ENCODE assay signal across 21 mouse cellular contexts in the genomic region with DNA sequence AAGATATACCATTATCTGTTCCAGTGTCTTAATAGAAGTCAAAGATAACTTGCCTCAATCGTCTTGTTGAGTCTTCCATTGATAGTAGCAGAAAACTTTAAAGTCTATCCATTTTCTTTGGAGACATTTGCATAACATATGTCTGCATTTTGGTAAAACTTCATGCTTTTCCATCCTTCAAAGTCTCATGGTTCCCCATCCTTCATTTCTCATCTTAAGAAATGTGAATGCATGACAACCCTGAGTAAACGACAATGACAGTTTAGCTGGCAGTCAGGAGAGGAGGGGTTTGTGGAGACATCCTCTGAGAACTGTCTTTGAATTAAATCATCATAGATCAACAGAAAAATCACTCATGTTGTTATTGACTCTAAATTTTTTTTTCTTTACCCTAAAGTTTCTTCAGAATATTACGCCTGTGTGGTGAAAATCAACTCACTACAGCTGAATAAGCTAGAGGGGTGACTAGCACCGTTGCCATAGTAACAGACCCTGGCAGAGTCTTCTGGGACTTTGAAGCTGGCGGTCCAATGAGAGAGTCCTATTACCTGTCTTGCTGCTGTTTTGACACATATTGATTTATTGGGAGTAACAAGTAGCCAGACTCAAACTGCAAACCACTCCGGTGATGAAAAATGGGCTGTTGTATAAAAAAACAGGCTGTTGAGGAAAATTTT. TPM values are rescaled to one million over a fixed set of nuclear protein-coding genes. Genes with fewer than 3 reads are reported as not detected.
DNase-seq lines count a peak whose midpoint lies in the region; ATAC-seq and TF ChIP-seq lines count a peak whose summit lies in the region.
"Had no signal": no experiment of that assay in that cellular context is flagged by ENCODE, and none has a peak within 500 bp of the region (broad histone marks: within the 10 kb centered on the region; RNA-seq: fewer than 3 reads in every experiment).

No protein-coding gene starts in this region.

- DNase-seq in brain, embryonic 14.5 days (ENCODE audit: low read depth) = peak; percentile 89
- DNase-seq in embryo, embryonic 11 days = peak; percentile 70
- DNase-seq in forelimb bud, embryonic 11.5 days (ENCODE audit: low read depth, low spot score) = peak; percentile 70
- DNase-seq in midbrain, embryonic 11.5 days (ENCODE audit: low spot score, missing footprints) = peak; percentile 78
- DNase-seq in kidney, postnatal 14 days = no peak
- DNase-seq in layer of hippocampus, adult 18-20 months (ENCODE audit: low spot score in 2 of 2) = no peak
- no peak for DNase-seq in spleen, postnatal 10 days (ENCODE audit: low spot score in 2 of 2)
- DNase-seq: adrenal gland, postnatal 14 days; cerebellum, adult 11 months; heart, postnatal 14 days; kidney, adult 11 months; kidney, postnatal 36 days; layer of hippocampus, postnatal 36 days; lung, postnatal 10 days had no signal

- TF ChIP-seq CTCF in brain, embryonic 14.5 days (IDR thresholded peaks at IDR 0.05; ENCODE audit: borderline replicate concordance, extremely low read depth, insufficient read depth, insufficient read length) = no peak

- H3K9me3 ChIP-seq in midbrain, embryonic 11.5 days (ENCODE audit: control insufficient read depth, low read length) = no peaks in the 10 kb centered on the region
- H3K9me3 ChIP-seq in heart, embryonic 11.5 days (replicated peaks; ENCODE audit: control insufficient read depth, low read length) = no peaks in the 10 kb centered on the region
- H3K9me3 ChIP-seq: limb, embryonic 15.5 days had no signal

- no peaks in the 10 kb centered on the region for H3K36me3 ChIP-seq in midbrain, embryonic 11.5 days (ENCODE audit: control insufficient read depth, insufficient read depth, low read length)
- H3K36me3 ChIP-seq in heart, embryonic 11.5 days (ENCODE audit: control insufficient read depth, insufficient read depth, low read length) = no peaks in the 10 kb centered on the region

- no peak overlapping the region for H3K9ac ChIP-seq in midbrain, embryonic 11.5 days (ENCODE audit: low read length)
- no peak overlapping the region for H3K9ac ChIP-seq in heart, embryonic 11.5 days (ENCODE audit: low read depth, low read length)
- H3K9ac ChIP-seq: limb, embryonic 15.5 days had no signal

- H3K4me3 ChIP-seq in midbrain, embryonic 11.5 days (ENCODE audit: low read depth, low read length) = no peak overlapping the region
- no peak overlapping the region for H3K4me3 ChIP-seq in heart, embryonic 11.5 days (ENCODE audit: low read depth, low read length)
- H3K4me3 ChIP-seq: limb, embryonic 15.5 days had no signal

- no peak overlapping the region for H3K27ac ChIP-seq in midbrain, embryonic 11.5 days (ENCODE audit: low read depth, low read length)
- no peak overlapping the region for H3K27ac ChIP-seq in heart, embryonic 11.5 days (ENCODE audit: low read depth, low read length)
- H3K27ac ChIP-seq: limb, embryonic 15.5 days; stomach, postnatal 0 days had no signal

- no peak for TF ChIP-seq POLR2A in brain, embryonic 14.5 days (IDR thresholded peaks at IDR 0.05; ENCODE audit: borderline replicate concordance, extremely low read depth, insufficient read depth, insufficient read length, poor library complexity, severe bottlenecking)

- 60% methylated on average over 6 of the region's 6 CpGs for WGBS in midbrain, embryonic 11.5 days
- WGBS in heart, embryonic 11.5 days (ENCODE audit: insufficient replicate concordance) = 62% methylated on average over 6 of the region's 6 CpGs

- ATAC-seq in midbrain, embryonic 11.5 days (ENCODE audit: low FRiP score) = peak; percentile 85
- no peak for ATAC-seq in heart, embryonic 11.5 days (replicated peaks; ENCODE audit: insufficient number of reproducible peaks, low FRiP score, low TSS enrichment)
- ATAC-seq: Patski had no signal

- no peaks in the 10 kb centered on the region for H3K27me3 ChIP-seq in midbrain, embryonic 11.5 days (ENCODE audit: control insufficient read depth, insufficient read depth, low read length)
- H3K27me3 ChIP-seq in heart, embryonic 11.5 days (ENCODE audit: control insufficient read depth, insufficient read depth, low read length) = no peaks in the 10 kb centered on the region
- H3K27me3 ChIP-seq: limb, embryonic 15.5 days; Patski had no signal

- no peak overlapping the region for H3K4me2 ChIP-seq in midbrain, embryonic 11.5 days
- no peak overlapping the region for H3K4me2 ChIP-seq in heart, embryonic 11.5 days
- H3K4me2 ChIP-seq: limb, embryonic 15.5 days had no signal

- peaks cover 4% of the 10 kb centered on the region; the same call in 1 of the 2 replicates for H3K4me1 ChIP-seq in midbrain, embryonic 11.5 days (ENCODE audit: control insufficient read depth, insufficient read depth, low read length)
- H3K4me1 ChIP-seq in heart, embryonic 11.5 days (ENCODE audit: control insufficient read depth, insufficient read depth, low read length) = no peaks in the 10 kb centered on the region

RNA-seq across cellular contexts. Expression of gene Svip, which starts 45.0 kb away (rescaled TPM):
- 13.9 and 16.5 TPM in 2 replicates for polyA plus RNA-seq in brain, embryonic 14.5 days (2012; rRNA removed)
- 14.5 and 15.2 TPM in 2 replicates for polyA plus RNA-seq in midbrain, embryonic 11.5 days (2014; fragmentation: Nextera tagmentation; extraction: Ambion mirVana)
- 17.1 and 17.7 TPM in 2 replicates for polyA plus RNA-seq in heart, embryonic 11.5 days (2014; fragmentation: Nextera tagmentation; extraction: Ambion mirVana)
- total RNA-seq in layer of hippocampus, adult 18-20 months (2021) = 10 to 100 TPM; 37.9 to 40.0 TPM

RNA-seq across cellular contexts. Expression of gene 1700015G11Rik, which starts 54.7 kb away (rescaled TPM):
- not detected in 2 replicates for polyA plus RNA-seq in brain, embryonic 14.5 days (2012; rRNA removed)
- polyA plus RNA-seq in midbrain, embryonic 11.5 days (2014; fragmentation: Nextera tagmentation; extraction: Ambion mirVana) = not detected in 2 replicates
- not detected in 2 replicates for polyA plus RNA-seq in heart, embryonic 11.5 days (2014; fragmentation: Nextera tagmentation; extraction: Ambion mirVana)
- not detected for total RNA-seq in layer of hippocampus, adult 18-20 months (2021)
- total RNA-seq: adrenal gland, postnatal 14 days; granulocyte monocyte progenitor cell, adult 5-6 weeks; heart, postnatal 14 days; layer of hippocampus, postnatal 36 days had no signal
- polyA plus RNA-seq: cortical plate, adult 2 months; frontal cortex, adult 2 months; limb, embryonic 15.5 days; Patski; stomach, postnatal 0 days had no signal

Comparison
In these comparisons a context has a peak if more than half of its experiments do, and no peak if none do; other contexts are left out.
1. DNase-seq: peak in brain, embryonic 14.5 days (single experiment), embryo, embryonic 11 days (single experiment), forelimb bud, embryonic 11.5 days (single experiment) and midbrain, embryonic 11.5 days (single experiment); none in kidney, postnatal 14 days (single experiment), layer of hippocampus, adult 18-20 months (0 of 2) and spleen, postnatal 10 days (0 of 2).